Mouse (Mus musculus) cerebellum, postnatal 36 days (tissue): Measurements from ENCODE around the gene Psap.
A peak's percentile ranks its signal among the peaks of the same experiment; 100 is the strongest.

Experiments
- DNase-seq, 2 experiments: peaks; one replicate each; pipeline ENCODE4 v3.0.0; 2021 to 2022; ENCODE audit warnings: mixed read lengths in 2 of 2

Psap gene

DNA sequence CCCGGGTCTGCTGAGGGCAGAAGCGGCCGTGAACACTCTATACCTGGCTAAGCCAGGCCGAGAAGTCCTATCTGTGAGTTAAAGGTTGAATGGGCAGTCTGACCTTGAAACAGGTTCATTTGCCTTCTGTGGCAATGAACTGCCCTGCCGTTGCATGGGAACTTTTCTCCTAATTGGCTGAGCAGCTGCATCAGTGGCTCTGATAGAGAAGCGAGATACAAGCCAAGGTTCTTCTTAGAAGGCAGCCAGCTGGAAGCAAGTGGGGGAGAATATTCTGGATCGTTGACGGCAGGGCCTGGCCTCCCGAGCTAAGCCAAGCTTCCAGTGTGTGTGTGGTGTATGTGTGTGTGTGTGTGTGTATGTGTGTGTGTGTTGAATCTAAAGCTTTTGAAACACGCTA is 12.2 kb upstream of the Psap start:
- no peak for DNase-seq

DNA sequence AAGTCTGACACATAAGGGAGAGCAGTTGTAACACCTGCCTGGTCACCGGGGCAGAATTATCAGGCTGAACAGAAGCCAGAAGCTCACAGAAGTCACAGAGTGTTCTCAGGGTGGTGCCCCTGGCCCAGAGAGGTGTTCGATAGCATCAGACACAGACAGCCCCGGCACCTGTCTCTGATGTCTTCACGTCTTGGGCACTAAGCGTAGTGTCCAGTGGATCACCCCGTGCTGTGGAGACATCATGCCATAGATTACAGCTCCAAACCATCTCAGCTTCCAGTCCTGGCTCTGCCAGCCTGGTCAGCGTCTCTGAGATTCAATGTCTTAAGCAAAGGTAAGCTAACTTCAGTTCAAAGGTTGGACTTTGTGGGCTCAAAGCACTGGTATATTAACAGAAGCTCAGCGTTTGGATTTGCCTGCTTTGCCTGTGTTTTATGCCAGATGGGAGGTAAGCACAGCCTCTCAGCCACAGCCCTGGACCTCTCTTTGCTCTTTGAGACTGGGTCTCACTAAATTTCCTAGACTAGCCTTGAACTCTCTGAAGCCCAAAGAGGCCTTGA is 10.5 kb upstream of the Psap start:
- no peak for DNase-seq

DNA sequence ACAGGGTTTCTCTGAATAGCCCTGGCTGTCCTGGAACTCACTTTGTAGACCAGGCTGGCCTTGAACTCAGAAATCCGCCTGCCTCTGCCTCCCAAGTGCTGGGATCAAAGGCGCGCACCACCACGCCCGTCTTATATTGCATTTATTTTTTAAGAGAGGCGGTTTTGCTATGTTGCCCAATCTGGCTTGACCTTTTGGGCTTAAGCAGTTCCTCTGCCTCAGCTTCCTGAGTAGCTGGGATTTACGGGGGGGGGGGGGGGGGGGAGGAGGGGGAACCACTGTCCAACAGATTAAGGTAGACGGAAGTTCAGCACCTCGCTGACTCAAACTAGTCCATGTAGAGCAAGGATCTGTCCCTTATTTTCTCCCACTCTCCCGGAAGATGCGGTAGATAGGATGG is 8.7 kb upstream of the Psap start:
- no peak for DNase-seq

DNA sequence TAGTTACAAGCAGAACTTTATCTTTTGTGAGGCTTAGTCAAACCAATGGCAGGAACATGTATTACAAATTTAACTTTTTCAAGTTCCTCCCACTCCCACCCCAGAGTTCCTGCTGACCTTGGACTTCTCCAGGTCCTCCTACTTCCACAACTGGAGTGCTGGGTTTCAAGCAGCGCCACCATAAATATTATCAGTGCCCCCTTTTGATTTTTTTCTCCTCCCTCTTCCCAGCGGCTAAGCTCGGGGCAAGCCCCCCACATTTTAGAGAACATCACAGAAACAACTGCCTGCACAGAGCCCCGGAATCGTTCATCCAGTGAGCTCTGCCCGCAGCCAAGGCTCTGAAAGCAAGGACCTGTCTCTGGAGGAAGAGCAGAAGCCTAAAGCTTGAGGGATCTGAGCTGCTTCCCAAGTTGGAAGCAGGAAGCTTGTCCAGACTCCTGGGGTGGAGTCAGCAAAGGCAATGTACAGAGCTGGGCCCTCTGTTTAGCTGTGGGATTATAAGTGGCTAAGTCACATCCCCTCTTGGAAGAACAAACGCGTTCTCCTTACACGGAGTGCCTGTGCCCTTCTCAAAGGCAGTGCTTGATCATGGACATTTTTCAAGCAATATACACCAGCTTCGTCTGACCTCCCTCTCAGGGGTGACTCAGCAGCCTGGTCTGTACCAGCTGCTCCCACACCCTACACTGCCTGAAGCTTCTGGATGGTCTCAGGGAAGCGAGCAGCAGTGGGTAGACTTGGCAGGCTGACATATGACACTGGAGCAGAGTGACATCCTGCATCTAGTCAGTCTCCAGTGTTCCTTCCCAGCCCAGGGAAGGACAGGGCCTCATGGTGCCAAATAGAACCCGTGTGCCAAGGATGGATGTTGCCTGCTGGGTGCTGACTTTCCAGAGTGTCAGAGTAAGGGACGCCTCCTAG is 8.0 kb upstream of the Psap start:
- DNase-seq: no peak

DNA sequence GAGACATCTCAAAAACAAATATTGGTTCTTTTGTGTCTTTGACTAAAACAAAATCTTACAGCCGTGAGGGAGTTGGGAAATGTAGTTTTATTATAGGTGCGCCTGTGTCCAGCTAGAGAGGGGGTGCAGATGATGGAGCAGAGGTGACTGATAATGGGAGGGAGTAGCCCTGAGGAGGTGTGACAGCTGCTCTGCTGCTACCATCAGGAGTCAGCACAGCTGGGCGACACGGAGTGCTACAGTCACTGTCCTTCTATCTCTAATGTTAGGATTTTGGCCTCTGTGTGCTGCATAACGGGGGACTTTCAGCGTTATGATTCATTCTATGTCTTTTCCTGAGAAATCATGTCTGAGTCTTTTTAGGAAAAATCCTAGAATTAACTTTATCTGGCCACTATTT is 6.4 kb upstream of the Psap start:
- DNase-seq: no peak

DNA sequence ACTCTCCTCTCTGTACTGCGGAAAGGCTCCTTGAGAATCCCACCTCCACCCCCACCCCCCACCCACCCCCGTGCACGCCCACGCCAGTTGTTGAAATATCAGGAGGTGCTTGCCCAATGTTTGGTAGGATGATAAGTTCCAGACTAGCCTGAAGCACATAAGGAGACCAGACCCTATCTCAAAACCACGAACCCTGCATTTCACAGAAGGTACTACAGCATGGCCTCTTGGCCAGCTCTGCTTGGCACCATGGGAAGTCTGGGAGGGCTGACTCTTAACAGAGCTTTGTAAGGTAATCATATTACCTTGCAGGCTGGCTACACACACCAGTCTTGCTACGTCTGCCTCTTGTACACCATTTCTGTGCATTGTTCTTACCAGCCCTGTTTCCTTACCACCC is 5.2 kb upstream of the Psap start:
- DNase-seq: no peak

DNA sequence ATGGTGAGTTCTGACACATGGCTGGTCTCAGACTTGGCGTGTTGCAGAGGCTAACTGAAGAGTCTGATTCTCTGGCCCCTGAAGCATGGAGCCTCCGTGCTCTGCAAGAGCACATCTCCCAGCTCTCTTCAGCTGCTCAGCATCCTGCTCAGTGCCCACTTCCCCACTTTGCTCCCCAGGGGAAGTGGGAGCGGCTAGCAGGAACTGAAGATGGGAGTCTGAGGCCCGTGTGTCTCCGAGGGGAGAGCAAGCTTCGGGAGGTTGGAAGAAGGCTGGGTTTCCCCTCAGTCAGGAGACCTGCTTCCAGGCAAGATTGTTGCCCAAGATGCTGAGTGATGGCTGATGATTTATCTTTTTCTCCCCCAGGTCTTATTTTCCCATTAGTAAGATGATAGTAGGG is 4.0 kb upstream of the Psap start:
- DNase-seq: no peak

DNA sequence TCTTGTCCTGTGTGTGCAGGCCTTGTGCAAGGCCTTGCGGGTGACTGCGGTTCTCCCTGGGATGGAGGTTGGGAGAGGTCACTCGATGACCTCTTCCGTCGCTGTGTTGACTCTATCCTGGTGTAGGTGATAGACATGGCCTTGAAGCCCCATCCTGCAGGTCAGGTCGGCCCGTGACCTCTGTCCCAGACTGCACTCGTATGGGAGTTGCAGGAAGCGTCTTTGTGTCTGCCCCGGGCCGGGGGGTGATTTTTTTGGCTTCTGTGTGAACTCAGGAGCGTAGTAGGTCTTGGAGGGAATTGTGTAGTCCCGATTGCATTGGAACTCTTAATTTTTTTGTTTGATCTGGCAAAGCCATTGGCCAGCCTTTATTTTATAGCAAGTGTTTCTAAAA is 576 bp downstream of the Psap start:
- no peak for DNase-seq

DNA sequence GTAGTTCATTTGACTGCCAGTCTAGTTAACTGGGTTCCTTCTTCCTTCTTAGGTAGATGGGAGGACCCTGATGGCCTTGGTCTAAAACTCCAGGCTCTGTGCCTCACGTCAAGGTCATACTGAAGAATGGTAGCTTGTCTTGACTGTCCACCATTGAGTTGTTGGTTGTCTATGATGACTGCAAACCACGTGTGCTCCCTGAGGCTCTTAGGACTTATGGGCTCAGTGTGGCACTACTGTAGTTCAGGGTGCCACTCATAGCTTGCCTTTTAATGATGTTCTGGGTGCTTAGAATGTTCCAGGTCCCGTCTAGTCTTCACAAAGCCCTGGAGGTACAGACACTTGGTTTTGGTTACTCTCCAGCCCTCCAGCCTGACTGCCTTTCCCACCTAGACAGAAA is 1.4 kb downstream of the Psap start:
- DNase-seq: no peak

DNA sequence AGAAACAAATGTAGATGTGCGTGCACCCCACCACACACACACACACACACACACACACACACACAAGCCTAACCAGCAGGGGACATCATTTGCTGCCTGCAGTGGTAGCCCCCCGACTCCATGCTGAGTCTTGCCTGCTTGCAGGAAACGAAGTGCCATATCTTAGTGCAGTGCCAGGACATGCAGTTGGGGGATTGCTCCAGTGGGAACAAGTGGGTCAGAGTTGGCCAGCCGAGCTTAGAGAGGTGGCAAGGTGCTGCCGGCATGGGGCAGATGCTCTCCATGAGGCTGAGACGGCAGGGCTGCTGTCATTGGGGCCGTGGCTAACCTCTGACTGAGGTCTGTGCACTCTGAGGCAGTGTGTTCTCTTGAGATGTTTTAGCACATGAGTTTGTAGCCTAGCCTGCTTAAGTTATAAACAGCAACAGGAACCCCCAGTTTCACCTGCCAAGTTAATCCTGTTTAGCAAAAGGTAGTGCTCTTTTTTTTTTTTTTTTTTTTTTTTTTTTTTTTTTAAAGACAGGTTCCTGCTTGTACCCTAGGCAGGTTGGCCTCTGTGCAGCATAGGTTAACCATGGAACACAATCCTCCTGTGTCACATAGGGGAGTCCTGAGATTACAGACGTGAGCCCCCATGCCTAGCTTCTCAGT is 2.0 kb downstream of the Psap start:
- no peak for DNase-seq

DNA sequence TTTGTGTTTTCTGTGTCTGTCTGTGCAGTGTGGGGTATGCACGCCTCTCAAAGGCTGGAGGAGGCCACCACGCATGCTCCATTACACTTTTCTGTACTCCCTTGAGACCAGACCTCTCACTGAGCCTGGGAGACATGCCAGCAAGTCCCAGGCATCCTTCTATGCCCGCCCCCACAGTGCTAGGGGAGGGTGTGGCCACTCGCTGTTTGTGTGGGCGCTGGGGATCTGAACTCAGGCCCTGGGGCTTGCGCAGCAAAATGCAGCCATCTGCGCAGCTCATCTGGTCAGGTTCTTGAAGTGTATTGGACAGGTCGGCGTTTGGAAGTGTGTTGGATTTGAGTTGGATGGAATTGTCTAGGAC is 2.5 kb downstream of the Psap start:
- DNase-seq: peak in 1 of 2 experiments; percentile 38

DNA sequence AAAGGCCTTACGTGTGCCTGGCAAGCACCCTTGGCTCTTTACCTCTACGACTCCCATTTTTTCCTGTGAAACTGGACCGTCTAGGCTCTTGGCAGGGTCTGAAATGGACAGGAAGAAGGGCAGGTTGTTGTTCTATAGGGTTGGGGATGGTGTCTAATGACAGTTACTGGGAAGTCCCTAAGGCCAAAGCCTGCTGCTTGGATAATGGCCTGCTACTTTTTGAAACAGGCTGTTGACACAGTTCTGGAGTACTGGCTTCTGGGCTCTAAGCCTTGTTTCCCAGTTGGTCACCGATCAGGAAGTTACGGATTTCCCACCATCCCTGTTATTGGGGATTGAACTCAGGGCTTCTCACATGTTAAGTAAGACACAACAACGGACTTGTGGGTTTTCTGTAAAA is 2.9 kb downstream of the Psap start:
- no peak for DNase-seq

DNA sequence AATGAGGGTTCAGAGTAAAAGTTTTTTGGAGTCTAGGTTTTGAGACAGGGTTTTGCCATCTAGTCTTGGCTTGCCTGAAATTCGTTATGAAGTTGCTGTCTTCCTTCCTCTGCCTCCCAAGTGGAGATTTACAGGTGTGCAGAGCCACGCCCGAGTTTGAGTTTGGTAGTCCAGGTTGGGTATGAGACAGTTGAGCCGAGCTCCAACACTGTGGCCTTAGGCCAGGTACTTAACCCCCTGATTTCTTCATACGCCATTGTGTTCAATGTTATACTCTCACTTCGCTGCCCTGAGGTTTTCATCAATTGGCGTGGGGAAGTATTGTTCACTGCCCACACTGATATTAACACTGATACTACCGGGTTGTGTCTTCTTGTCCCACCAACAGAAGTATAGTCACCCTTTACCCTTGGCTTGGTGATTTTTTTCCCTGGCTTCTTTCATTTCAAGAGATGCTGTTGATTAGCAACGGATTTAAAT is 4.2 kb downstream of the Psap start:
- no peak for DNase-seq

DNA sequence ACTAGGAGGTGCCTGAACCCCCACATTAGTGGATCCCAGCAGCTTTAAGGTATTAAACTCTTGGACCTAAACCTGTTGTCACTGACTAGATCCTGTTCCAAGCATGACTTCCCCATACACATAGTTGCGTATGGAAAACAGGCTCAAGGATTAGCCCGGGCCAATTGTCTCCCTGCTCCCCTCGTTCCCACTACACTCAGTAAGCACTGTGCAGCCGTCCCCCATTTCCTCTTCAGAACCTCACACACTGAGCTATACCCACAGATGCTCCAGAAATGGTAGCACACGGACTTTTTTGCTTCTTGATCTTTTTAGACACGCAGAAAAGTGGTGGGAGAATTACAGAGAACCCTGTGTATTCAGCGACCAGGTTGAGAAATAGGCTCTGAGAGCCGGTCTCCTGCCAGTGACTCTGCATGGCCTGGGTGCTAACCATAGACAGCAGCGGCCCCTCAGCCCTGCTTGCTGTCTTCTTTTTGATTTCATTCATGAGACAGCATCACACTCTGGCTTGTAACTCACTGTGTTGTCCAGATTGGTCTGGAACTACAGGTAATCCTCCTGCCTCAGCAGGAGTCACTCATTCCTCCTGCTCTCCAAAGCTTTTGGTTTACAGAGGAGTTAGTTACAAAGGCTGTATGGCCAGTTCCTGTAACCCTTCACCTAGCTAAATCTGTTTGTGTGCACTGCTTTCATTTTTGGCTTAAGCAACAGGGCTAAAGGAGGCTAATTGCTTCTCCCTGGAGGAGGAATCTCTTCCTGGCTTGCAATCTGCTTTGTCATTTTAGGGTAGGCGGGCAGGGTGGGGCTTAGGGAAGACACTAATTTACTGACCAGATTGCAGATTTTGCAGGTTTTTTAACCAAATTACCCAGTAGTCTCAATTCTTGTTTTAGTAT is 4.9 kb downstream of the Psap start:
- no peak for DNase-seq

DNA sequence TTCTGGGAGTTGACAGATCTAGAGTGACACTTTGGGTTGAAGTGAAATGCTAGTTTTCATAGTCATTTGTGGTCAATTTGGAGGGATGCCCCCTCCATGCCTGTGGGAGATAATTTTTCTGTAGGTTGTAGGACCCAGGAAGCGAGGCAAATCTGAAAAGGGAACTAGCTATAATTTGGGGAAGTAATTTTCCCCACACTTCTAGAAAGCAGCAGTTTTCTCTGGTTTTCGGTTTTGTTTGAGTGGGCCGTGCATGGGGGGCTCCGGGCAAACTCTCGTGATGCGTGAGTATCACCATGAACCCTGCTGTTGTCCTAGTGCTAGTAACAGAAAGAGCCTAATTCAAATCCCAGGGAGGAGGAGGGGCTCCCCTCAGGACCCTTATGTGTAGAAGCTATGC is 6.8 kb downstream of the Psap start:
- no peak for DNase-seq

DNA sequence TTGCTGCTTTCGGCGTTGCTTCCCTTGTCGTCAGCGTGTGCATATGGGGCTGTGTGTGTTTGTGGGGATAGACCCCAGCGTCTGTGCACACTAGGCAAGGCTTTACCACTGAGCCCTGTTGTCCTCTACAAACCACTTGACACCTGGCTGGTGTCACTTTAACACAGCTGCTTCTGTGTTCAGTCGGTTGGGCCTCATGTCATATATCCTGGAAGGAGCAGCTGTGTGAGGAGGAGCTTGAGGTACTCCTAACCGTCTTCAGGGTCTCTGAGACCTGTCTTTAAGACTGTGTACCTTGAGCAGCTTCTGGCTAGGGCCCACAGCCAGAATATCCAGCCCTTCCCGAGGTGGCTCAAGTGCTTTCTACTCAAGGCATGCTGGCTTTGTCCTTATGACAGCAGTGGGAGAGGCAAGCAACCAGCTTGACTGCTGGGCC is 7.3 kb downstream of the Psap start:
- DNase-seq: peak in 1 of 2 experiments; percentile 21

DNA sequence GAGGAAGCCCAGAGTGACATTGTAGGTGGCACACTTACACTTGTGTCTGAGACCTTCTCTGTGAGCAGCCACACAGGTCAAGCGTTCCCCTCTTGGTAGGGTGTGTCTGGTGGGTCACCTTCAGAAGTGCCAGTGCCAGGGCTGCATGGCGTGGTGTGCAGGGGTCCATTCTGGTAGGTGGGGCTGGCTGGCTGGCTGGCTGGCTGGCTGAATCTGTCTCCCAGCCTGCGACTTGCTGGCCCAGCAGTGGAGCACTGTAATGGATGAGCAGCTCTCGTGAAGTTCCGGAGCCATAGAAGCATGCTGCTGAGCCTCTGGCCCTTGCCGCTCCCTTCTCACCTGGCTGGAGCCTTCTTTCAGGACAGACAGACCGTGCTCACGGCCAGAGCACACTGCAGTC is 7.8 kb downstream of the Psap start:
- no peak for DNase-seq

DNA sequence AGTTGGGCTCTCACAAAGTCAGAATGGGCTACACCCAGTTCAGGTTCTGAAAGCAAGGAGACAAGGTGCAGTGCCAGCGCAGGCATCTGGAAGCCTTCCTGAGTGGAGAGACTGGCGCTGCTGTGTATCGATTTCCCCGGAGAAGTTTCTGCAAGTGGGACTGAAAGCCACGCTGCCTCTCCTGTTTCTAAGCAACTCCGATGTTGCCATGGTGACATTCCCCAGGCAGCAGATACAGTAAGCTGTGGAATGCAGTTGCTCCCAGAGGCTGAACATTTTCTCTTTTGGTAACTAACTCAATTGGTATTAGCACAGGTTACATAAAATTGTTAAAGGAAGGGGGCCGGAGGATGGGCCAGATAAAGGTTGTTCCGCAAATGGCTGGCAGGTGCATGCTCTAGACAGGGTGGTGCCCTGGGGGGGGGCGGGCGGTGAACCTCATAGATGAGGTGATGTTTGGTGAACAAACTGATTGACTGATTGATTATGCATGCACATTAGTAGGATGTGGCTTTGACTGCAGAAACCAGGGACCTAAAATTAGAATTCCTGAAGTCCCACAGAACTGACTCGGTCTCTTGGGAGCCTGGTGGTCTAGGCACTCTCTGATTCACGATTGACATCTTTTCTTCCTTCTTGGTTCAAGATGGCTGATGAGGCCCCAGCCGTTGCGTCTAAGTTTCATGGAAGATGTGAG is 8.4 kb downstream of the Psap start:
- DNase-seq: no peak

DNA sequence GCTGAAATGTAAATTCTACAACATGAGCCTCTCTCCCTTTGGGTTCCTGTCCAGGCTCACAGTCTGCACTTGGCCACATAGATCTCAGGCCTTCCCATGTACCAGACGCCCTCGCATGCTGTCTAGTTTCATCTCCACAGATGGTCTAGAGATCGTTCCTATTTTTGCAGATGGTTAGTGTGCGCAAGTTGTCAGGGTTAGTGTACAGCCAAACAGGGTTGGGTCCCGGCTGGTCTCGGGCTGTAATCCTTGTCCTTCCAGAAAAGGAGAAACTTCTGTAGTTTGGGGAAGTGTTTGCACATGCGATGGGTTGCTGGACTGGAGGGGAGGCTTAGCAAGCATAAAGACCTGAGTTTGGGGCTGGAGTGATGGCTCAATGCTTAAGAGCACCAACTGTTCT is 9.1 kb downstream of the Psap start:
- no peak for DNase-seq

DNA sequence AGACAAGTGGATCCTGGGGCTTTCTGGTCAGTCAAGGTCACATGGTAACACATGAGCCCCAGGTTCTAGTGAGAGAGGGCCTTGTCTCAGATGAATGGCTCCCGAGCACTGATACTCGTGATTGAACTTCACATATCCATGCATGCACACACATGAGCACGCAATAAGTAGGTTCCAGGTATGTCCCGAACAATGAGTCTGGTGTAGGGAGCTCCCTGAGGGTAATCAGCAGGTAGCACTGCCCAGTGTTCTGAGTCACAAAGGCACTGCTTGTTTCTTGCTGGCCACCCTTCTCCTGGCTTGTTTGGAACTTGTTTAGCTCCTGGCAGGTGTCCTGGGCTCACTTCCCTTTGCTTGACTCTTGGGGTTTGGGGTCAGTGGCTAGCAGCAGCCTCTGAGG is 9.7 kb downstream of the Psap start:
- DNase-seq: no peak

DNA sequence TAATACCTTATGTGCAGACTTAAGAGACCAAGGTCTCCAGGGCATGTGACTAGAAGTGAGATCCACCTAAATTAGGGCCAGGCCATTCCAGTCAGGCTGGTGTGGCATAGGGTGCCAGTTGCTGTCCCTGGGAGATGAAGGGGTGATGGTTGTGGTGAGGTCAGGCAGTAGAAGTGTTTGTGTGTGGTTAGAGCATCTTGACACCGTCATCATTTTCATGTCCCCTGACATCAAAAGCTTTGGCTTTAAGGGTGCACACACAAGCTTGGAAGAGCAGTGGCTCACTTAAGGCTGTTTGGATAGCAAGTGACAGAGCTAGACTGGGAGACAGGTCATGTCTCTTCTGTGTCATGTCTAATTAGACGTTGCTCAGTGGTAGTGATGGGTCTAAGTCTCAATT is 10.3 kb downstream of the Psap start:
- no peak for DNase-seq

DNA sequence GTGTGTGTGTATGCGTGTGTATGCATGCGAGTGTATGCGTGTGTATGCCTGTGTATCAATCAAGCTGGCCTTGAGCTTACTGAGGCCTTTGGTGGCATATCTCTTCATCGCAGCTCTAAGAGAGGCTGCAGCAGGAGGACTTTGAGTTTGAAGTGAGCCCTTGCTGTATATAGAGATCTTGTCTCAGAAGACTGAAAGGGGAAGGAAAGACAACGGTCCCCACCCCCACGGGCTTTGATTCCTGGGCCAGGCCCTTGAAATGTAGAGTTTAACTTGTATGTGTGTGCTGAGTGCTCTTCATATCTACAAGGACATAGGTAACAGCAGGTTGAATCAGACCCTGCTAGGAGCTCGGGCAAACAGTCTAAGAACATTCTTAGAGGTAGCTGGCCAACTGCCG is 11.8 kb downstream of the Psap start:
- DNase-seq: no peak
